Mouse (Mus musculus) layer of hippocampus, postnatal 25 days (tissue): ENCODE data around the gene Rd3l. TPM values are rescaled to one million over a fixed set of nuclear protein-coding genes. Genes with fewer than 3 reads are reported as not detected.

Experiments used
- DNase-seq, 2 experiments: peaks; one replicate each; pipeline ENCODE4 v3.0.0; 2022; ENCODE audit warnings: mixed read lengths in 2 of 2, low spot score in 1 of 2; ENCODE audit errors: extremely low spot score in 1 of 2
- total RNA-seq, 2 experiments: library from RNA; stranded (reverse); gene quantifications; 2 replicates each; pipeline ENCODE4 v1.2.3; 2021

Rd3l gene
- not detected for total RNA-seq

GRCm38 (mm10) chr12:111980887-111981367 lies at the start of gene Rd3l:
Rd3l (minus strand) TSS chr12:111981317.
- no peak for DNase-seq

GRCm38 (mm10) chr12:112027408-112027807 lies 46.3 kb upstream of the Rd3l start:
- DNase-seq: no peak

GRCm38 (mm10) chr12:112025907-112026645 lies 45.0 kb upstream of the Rd3l start:
- no peak for DNase-seq

- no peak for DNase-seq
These were observed 44.3 kb upstream of the Rd3l start for GRCm38 (mm10) chr12:112025457-112025856.

- no peak for DNase-seq
These were observed 43.6 kb upstream of the Rd3l start for GRCm38 (mm10) chr12:112024581-112025310.

- no peak for DNase-seq
These were observed 42.2 kb upstream of the Rd3l start for GRCm38 (mm10) chr12:112023306-112023705.

- no peak for DNase-seq
These were observed 35.2 kb upstream of the Rd3l start for GRCm38 (mm10) chr12:112016346-112016745.

GRCm38 (mm10) chr12:112013271-112013801 lies 32.2 kb upstream of the Rd3l start:
- DNase-seq: no peak

GRCm38 (mm10) chr12:112012511-112013270 lies 31.6 kb upstream of the Rd3l start:
- DNase-seq: no peak

GRCm38 (mm10) chr12:112001223-112001622 lies 20.1 kb upstream of the Rd3l start:
- peak; percentile 70 to 87 for DNase-seq

GRCm38 (mm10) chr12:111999735-112000134 lies 18.6 kb upstream of the Rd3l start:
- no peak for DNase-seq

- no peak for DNase-seq
These were observed 14.0 kb upstream of the Rd3l start for GRCm38 (mm10) chr12:111995161-111995560.

GRCm38 (mm10) chr12:111992626-111993025 lies 11.5 kb upstream of the Rd3l start:
- DNase-seq: no peak

- DNase-seq: no peak
These were observed 5.6 kb upstream of the Rd3l start for GRCm38 (mm10) chr12:111986756-111987155.

- no peak for DNase-seq
These were observed 2.0 kb upstream of the Rd3l start for GRCm38 (mm10) chr12:111983165-111983564.

- no peak for DNase-seq
These were observed 714 bp upstream of the Rd3l start for GRCm38 (mm10) chr12:111981831-111982230.

- no peak for DNase-seq
These were observed 2.8 kb downstream of the Rd3l start for GRCm38 (mm10) chr12:111978274-111978673.

- no peak for DNase-seq
These were observed 4.0 kb downstream of the Rd3l start for GRCm38 (mm10) chr12:111977138-111977537.

- DNase-seq: no peak
These were observed 6.5 kb downstream of the Rd3l start for GRCm38 (mm10) chr12:111974578-111974977.

GRCm38 (mm10) chr12:111972504-111972903 lies 8.6 kb downstream of the Rd3l start:
- no peak for DNase-seq

GRCm38 (mm10) chr12:111971231-111971686 lies 9.9 kb downstream of the Rd3l start, which contains the start of gene Tdrd9:
Tdrd9 (plus strand) TSS chr12:111971559.
- DNase-seq: no peak
